Mouse (Mus musculus) spleen, postnatal 10 days (tissue): ENCODE data around the gene Dlgap1.
A peak's percentile ranks its signal among the peaks of the same experiment; 100 is the strongest.
"Not testable (repeated sequence)": the region's sequence is repeated elsewhere in the genome, so short reads cannot be mapped to it uniquely, and the experiment has no call there.

Source experiments
- DNase-seq, 2 experiments: peaks; one replicate each; pipeline ENCODE4 v3.0.0; 2021 to 2022; ENCODE audit warnings: low spot score in 2 of 2

Gene Dlgap1

DNA sequence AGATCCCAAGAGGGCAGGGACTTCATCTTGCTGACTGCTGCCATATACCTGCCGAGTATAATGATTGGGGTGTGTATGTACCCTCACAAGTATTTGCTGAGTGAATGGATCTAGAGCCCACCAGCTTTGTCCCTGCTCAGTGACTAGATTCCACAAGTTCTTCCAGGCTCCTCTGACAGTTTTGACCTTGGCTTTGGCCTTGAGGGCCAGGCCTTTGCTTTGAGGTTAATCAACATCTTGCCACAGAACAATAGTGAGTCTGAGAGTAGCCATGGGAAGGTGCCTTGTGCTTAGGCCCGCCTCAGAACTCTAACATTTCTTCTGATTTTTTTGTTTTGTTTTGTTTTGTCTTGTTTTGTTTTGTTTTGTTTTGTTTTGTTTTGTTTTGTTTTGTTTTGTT is 837.7 kb downstream of the Dlgap1 start:
- DNase-seq: no peak

DNA sequence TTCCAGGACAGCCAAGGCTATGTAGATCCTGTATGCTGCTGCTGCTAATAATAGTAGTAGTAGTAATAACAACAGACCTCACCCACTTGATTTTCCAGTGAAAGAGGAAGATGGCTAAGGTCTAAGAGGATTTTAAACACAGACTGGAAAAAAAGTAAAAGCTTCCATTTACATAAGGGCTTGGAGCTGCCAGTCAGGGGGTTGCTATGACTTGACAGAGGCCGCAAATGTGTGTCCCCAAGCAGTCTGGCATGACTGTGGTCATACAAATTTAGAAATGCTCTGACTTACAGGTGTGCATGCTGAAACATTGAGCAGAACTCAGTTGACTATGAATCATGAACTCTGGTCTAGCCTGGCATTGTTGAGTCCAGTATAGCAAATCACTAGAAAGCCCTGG is 839.0 kb downstream of the Dlgap1 start:
- no peak for DNase-seq

GRCm38 (mm10) chr17:70808837-70809236 is 840.0 kb downstream of the Dlgap1 start:
- DNase-seq: no peak

GRCm38 (mm10) chr17:70809776-70810175 is 840.9 kb downstream of the Dlgap1 start:
- DNase-seq: no peak

DNA sequence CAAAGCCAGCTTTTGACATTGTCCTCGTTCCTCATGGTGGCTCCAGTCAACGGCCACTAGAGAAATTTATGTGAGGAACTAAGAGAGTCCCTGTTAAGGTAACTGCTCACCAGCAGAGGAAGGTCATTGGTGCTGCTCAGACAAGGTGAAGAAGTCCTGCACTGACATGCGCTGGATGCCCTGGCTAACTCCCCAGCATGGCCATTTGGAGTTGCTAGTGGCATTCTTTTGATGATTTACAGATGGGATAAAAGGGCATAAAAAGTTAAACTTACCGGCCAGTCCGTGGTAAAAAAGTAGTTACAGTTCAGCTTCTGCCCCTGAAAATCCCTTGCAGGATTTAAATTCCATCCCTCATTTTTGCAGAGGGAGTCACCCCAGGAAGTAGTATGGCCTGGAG is 841.9 kb downstream of the Dlgap1 start:
- no peak for DNase-seq

DNA sequence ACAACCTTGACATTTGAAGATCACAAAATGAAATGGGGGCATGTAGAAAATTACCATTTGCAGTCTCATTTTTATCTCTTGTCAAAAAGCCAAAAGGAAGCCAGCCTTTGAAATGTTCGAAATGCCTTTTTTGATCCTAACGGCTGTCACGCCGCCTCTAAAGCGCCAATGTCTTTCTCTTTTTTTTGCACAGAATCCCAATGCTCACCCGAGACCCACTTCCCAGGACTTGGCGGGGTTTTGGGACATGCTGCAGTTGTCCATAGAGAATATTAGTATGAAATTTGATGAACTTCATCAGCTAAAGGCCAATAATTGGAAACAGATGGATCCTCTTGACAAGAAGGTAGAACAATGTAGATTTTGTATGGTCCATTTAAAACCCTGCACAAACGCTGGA is 846.1 kb downstream of the Dlgap1 start:
- no peak for DNase-seq

DNA sequence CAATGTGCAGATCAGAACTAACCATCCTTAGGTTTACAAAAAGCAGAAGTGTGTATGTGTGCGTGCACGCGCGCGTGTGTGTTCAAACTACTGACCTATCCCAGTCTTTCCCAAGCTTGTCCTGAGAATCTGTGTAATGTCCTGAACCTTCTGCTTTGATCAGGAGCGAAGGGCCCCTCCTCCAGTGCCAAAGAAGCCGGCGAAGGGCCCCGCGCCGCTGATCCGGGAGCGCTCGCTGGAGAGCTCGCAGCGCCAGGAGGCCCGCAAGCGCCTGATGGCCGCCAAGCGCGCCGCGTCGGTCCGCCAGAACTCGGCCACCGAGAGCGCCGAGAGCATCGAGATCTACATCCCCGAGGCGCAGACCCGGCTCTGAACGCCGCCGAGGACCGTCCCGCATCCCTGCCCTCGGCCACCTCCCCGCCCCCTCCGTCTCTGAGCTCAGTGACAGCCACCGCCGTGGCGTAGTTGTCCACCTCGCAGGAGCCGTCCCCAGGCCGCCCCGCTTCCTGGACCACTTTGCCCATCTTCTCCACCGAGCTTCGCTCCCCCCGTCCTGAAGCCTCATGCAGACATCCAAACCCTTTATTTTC is 849.1 kb downstream of the Dlgap1 start:
- DNase-seq: no peak

DNA sequence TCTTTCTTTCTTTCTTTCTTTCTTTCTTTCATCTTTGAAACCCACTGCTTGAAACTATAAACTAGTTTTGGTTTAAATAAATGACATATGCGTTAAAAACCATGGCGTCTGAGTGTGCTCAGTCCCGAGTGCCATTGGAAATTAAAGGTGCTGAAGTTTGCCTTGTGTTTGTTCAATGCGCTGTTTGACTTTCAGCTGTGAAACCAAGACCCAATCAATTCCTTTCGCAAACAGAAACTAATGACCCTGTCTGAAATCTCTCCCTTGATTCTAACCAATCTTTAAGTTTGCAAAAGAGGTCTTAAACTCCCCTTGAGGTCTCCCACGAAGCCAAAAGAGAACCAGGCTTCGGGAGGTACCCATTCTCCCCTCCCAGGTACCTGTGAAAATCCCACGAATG is 854.2 kb downstream of the Dlgap1 start:
- DNase-seq: no peak

DNA sequence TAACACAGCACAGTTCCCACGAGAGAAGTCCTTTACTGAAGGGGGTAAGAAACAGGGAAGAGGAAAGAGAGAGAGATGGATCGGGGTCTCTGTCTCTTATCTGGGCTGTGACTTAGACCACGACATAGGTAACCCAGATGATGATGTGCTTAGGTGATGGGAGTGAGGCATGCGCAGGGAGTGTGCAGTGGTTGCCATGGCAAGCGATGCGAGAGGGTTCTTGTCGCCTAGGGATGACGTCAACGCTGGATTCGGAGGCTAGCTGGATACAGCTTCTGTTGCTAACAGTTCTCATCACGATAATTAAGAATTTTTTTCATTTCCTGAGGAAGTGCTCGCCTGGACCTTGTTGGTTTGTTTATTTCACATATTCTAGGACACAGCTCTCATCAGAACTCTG is 857.4 kb downstream of the Dlgap1 start:
- DNase-seq: no peak

GRCm38 (mm10) chr17:70827463-70828179 is 858.7 kb downstream of the Dlgap1 start:
- not testable (repeated sequence) for DNase-seq

- no peak for DNase-seq
Measured at GRCm38 (mm10) chr17:70828180-70828528, 859.3 kb downstream of the Dlgap1 start.

- DNase-seq: no peak
Measured at GRCm38 (mm10) chr17:70828569-70828968, 859.7 kb downstream of the Dlgap1 start.

- DNase-seq: no peak
Measured at GRCm38 (mm10) chr17:70829217-70829616, 860.3 kb downstream of the Dlgap1 start.

- no peak for DNase-seq
Measured at GRCm38 (mm10) chr17:70829943-70830715, 861.3 kb downstream of the Dlgap1 start.

- no peak for DNase-seq
Measured at GRCm38 (mm10) chr17:70831591-70831990, 862.7 kb downstream of the Dlgap1 start.

GRCm38 (mm10) chr17:70832544-70832943 is 863.7 kb downstream of the Dlgap1 start:
- peak in 1 of 2 experiments; percentile 26 for DNase-seq

DNA sequence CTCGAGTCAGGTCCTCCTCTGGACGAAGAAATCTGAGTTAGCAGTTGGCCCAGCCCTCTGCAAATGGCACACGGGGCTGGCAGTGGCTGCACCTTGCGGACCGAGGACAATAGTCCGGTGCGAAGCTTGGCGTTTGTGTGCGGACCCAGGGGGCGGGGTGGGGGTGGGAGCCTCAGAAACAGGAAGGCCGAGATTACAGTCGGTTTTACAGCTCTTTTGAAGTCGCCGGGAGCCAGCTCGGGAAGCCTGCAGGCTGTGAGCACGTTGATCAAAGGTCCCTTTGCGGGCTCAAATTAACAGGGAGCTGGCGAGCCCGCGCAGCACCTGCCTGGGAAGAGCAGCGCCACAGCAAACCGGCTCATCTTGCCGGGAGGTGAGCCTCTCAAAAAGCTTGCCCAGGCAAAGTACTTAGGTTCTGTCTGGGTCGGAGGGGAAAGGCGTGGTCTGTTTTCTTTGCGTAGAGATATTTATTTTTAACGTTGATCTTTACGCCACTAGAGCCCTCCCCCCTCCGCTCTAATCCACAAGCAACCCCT is 865.6 kb downstream of the Dlgap1 start:
- peak in 1 of 2 experiments; percentile 18 for DNase-seq

DNA sequence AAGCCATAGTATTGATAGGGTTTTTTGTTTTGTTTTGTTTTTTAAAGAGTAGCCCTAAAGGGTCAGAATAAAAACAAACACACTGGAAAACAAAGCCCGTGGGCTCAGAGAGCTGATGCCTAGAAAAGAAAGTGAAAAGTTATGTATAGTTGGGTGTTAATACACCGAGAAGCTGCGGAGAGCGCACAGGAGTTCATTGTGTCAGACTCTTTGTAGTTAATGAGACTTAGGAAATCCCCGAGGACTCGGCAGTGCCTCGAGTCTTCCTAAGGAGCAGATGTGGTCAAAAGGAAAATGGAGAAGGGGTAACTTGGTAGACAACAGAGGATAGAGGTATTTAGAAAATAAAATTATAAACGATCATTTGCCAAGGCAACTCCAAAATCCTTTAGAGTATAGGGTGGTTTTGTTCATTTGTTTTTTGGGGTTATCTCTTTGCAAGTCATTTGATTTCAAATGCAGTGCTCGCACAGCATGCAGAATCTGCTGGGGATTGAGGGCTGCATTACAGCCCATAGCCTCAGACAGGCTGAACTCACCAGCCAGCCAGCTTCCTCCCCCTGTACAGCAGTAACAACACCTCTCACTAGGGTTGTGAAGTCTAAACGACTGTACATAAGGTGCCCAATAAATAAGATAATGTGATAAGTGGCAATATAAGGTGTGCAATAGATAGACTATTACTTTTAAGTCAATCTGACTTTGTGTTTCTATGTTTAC is 866.4 kb downstream of the Dlgap1 start:
- DNase-seq: no peak

- no peak for DNase-seq
Measured at GRCm38 (mm10) chr17:70836820-70837219, 867.9 kb downstream of the Dlgap1 start.

- not testable (repeated sequence) for DNase-seq
Measured at GRCm38 (mm10) chr17:70837474-70837873, 868.6 kb downstream of the Dlgap1 start.

- DNase-seq: no peak
Measured at GRCm38 (mm10) chr17:70838031-70838430, 869.2 kb downstream of the Dlgap1 start.

- no peak for DNase-seq
Measured at GRCm38 (mm10) chr17:70838533-70838932, 869.7 kb downstream of the Dlgap1 start.
